In the genomic region with DNA sequence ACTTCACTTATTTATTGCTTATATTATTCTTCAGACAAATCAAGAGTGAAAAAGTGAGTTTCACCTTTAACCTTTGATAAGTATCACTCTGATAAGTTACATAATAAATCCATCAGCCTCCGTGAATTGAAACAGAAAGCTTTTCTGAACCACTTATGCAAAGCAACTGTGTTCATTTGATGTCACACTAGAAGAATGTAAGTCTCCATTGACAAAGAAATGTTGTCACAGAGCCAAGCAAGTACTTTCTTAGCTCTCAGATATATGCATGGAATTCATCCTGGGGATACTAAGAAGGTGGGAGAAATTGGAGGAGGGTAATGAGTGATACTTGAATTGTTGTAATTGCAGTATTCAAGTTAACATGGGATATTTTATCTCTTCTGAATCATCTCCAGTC, we compare ENCODE assay signal across 28 mouse cellular contexts.
DNase-seq lines count a peak whose midpoint lies in the region; ATAC-seq and TF ChIP-seq lines count a peak whose summit lies in the region.
"Had no signal": no experiment of that assay in that cellular context is flagged by ENCODE, and none has a peak within 500 bp of the region (broad histone marks: within the 10 kb centered on the region; RNA-seq: fewer than 3 reads in every experiment).

No protein-coding gene starts in this region.

- no peak overlapping the region for H3K9ac ChIP-seq in forebrain, embryonic 13.5 days
- H3K9ac ChIP-seq in forebrain, embryonic 11.5 days (ENCODE audit: low read length): no peak overlapping the region
- H3K9ac ChIP-seq in forebrain, embryonic 16.5 days (replicated peaks; ENCODE audit: low read depth, low read length): no peak overlapping the region
- H3K9ac ChIP-seq in forebrain, postnatal 0 days: no peak overlapping the region
- no peak overlapping the region for H3K9ac ChIP-seq in lung, postnatal 0 days (replicated peaks; ENCODE audit: low read depth)
- H3K9ac ChIP-seq: embryonic facial prominence, embryonic 15.5 days; heart, embryonic 13.5 days; hindbrain, embryonic 14.5 days had no signal

- no peaks in the 10 kb centered on the region for H3K36me3 ChIP-seq in forebrain, embryonic 13.5 days (ENCODE audit: poor library complexity, severe bottlenecking)
- H3K36me3 ChIP-seq in forebrain, embryonic 11.5 days (ENCODE audit: control insufficient read depth, insufficient read depth, low read length): no peaks in the 10 kb centered on the region
- H3K36me3 ChIP-seq in forebrain, embryonic 16.5 days (ENCODE audit: control insufficient read depth, insufficient read depth): no peaks in the 10 kb centered on the region
- no peaks in the 10 kb centered on the region for H3K36me3 ChIP-seq in forebrain, postnatal 0 days (ENCODE audit: insufficient read depth)
- no peaks in the 10 kb centered on the region for H3K36me3 ChIP-seq in lung, postnatal 0 days (ENCODE audit: insufficient read depth, low read length)
- H3K36me3 ChIP-seq: embryonic facial prominence, embryonic 15.5 days; heart, embryonic 10.5 days; heart, embryonic 13.5 days had no signal

- H3K4me3 ChIP-seq in forebrain, embryonic 13.5 days: no peak overlapping the region
- H3K4me3 ChIP-seq in forebrain, embryonic 11.5 days (ENCODE audit: low read depth, low read length): no peak overlapping the region
- H3K4me3 ChIP-seq in forebrain, embryonic 16.5 days (replicated peaks; ENCODE audit: low read length): no peak overlapping the region
- no peak overlapping the region for H3K4me3 ChIP-seq in forebrain, postnatal 0 days (ENCODE audit: low read depth, low read length)
- H3K4me3 ChIP-seq in lung, postnatal 0 days (ENCODE audit: low read depth, low read length): no peak overlapping the region
- H3K4me3 ChIP-seq in lung, adult 2 months (replicated peaks; ENCODE audit: extremely low read depth, low read depth, low read length): no peak overlapping the region
- H3K4me3 ChIP-seq: embryonic facial prominence, embryonic 15.5 days; heart, adult 2 months; heart, embryonic 10.5 days; heart, embryonic 13.5 days had no signal

- no peak for TF ChIP-seq CTCF in forebrain, postnatal 0 days (IDR thresholded peaks at IDR 0.05; ENCODE audit: low read depth)
- TF ChIP-seq CTCF in lung, postnatal 0 days (IDR thresholded peaks at IDR 0.05): no peak
- no peak for TF ChIP-seq CTCF in lung, adult 2 months (IDR thresholded peaks at IDR 0.05; ENCODE audit: insufficient read depth, low read length)
- no peak for TF ChIP-seq CTCF in brain, embryonic 14.5 days (IDR thresholded peaks at IDR 0.05; ENCODE audit: borderline replicate concordance, extremely low read depth, insufficient read depth, insufficient read length)

- H3K4me1 ChIP-seq in forebrain, embryonic 13.5 days: no peaks in the 10 kb centered on the region
- no peaks in the 10 kb centered on the region for H3K4me1 ChIP-seq in forebrain, embryonic 11.5 days (replicated peaks; ENCODE audit: control insufficient read depth, insufficient read depth, low read length)
- no peaks in the 10 kb centered on the region for H3K4me1 ChIP-seq in forebrain, embryonic 16.5 days (replicated peaks; ENCODE audit: control insufficient read depth, insufficient read depth, low read length)
- H3K4me1 ChIP-seq in forebrain, postnatal 0 days (ENCODE audit: insufficient read depth): no peaks in the 10 kb centered on the region
- H3K4me1 ChIP-seq in lung, postnatal 0 days (ENCODE audit: insufficient read depth, low read depth, low read length): no peaks in the 10 kb centered on the region
- no peaks in the 10 kb centered on the region for H3K4me1 ChIP-seq in lung, adult 2 months (ENCODE audit: control insufficient read depth, insufficient read depth, low read length)
- H3K4me1 ChIP-seq: embryonic facial prominence, embryonic 15.5 days; heart, embryonic 10.5 days; heart, embryonic 13.5 days had no signal

- H3K4me2 ChIP-seq in forebrain, embryonic 13.5 days: no peak overlapping the region
- H3K4me2 ChIP-seq in forebrain, embryonic 11.5 days (ENCODE audit: low read depth, low read length, severe bottlenecking): no peak overlapping the region
- no peak overlapping the region for H3K4me2 ChIP-seq in forebrain, embryonic 16.5 days (ENCODE audit: low read length)
- no peak overlapping the region for H3K4me2 ChIP-seq in forebrain, postnatal 0 days (ENCODE audit: low read depth)
- no peak overlapping the region for H3K4me2 ChIP-seq in lung, postnatal 0 days (replicated peaks; ENCODE audit: low read depth, low read length)
- H3K4me2 ChIP-seq: embryonic facial prominence, embryonic 15.5 days; heart, embryonic 13.5 days; hindbrain, embryonic 14.5 days had no signal

- H3K9me3 ChIP-seq in forebrain, embryonic 13.5 days (replicated peaks): no peaks in the 10 kb centered on the region
- no peaks in the 10 kb centered on the region for H3K9me3 ChIP-seq in forebrain, embryonic 11.5 days (ENCODE audit: control insufficient read depth, low read length)
- no peaks in the 10 kb centered on the region for H3K9me3 ChIP-seq in forebrain, embryonic 16.5 days (ENCODE audit: control insufficient read depth, low read length)
- no peaks in the 10 kb centered on the region for H3K9me3 ChIP-seq in forebrain, postnatal 0 days (ENCODE audit: low read length)
- no peaks in the 10 kb centered on the region for H3K9me3 ChIP-seq in lung, postnatal 0 days (ENCODE audit: low read length)
- H3K9me3 ChIP-seq: embryonic facial prominence, embryonic 15.5 days; heart, embryonic 10.5 days; heart, embryonic 13.5 days had no signal

- 30% methylated on average over 1 of the region's 1 CpGs for WGBS in forebrain, embryonic 13.5 days
- WGBS in forebrain, embryonic 11.5 days: 59% methylated on average over 1 of the region's 1 CpGs
- WGBS in forebrain, embryonic 16.5 days: 31% methylated on average over 1 of the region's 1 CpGs
- WGBS in forebrain, postnatal 0 days: 35% methylated on average over 1 of the region's 1 CpGs
- WGBS in lung, postnatal 0 days: 20% methylated on average over 1 of the region's 1 CpGs
- WGBS in lung, adult 2 months: 39% methylated on average over 1 of the region's 1 CpGs

- H3K27ac ChIP-seq in forebrain, embryonic 13.5 days: no peak overlapping the region
- H3K27ac ChIP-seq in forebrain, embryonic 11.5 days (ENCODE audit: low read depth, low read length): no peak overlapping the region
- no peak overlapping the region for H3K27ac ChIP-seq in forebrain, embryonic 16.5 days (ENCODE audit: low read length)
- H3K27ac ChIP-seq in forebrain, postnatal 0 days (ENCODE audit: low read depth, low read length): no peak overlapping the region
- no peak overlapping the region for H3K27ac ChIP-seq in lung, postnatal 0 days (ENCODE audit: low read length)
- H3K27ac ChIP-seq: embryonic facial prominence, embryonic 15.5 days; heart, adult 2 months; heart, embryonic 10.5 days; heart, embryonic 13.5 days; hindbrain, embryonic 14.5 days; hindbrain, postnatal 0 days had no signal

- no peak for TF ChIP-seq POLR2A in lung, adult 2 months (IDR thresholded peaks at IDR 0.05; ENCODE audit: borderline replicate concordance, extremely low read depth, low read depth, low read length)
- no peak for TF ChIP-seq POLR2A in brain, embryonic 14.5 days (IDR thresholded peaks at IDR 0.05; ENCODE audit: borderline replicate concordance, extremely low read depth, insufficient read depth, insufficient read length, poor library complexity, severe bottlenecking)

- 0 out of 2 replicates have a peak, but pooled peaks have one; percentile 30 for ATAC-seq in forebrain, embryonic 13.5 days
- no peak for ATAC-seq in forebrain, embryonic 11.5 days (replicated peaks; ENCODE audit: low FRiP score)
- ATAC-seq in forebrain, embryonic 16.5 days: peak; percentile 72; the same call in 1 of the 2 replicates
- no peak for ATAC-seq in forebrain, postnatal 0 days
- ATAC-seq in lung, postnatal 0 days: no peak
- ATAC-seq: activated CD4-positive, CD25-positive, alpha-beta regulatory T cell, adult 4 months; CD4-positive, CD25-positive, alpha-beta regulatory T cell, adult 4 months; hindbrain, postnatal 0 days; inflammation-experienced regulatory T-cells, adult 6 months; intestine, postnatal 0 days had no signal

- no peak for DNase-seq in forebrain, embryonic 11.5 days (ENCODE audit: low spot score)
- DNase-seq in forebrain, postnatal 0 days: no peak
- DNase-seq in lung, postnatal 0 days (ENCODE audit: low spot score): peak; percentile 5
- DNase-seq in lung, adult 2 months: no peak
- peak; percentile 71 for DNase-seq in brain, embryonic 14.5 days (ENCODE audit: low read depth)
- DNase-seq in retina, postnatal 1 day: no peak
- DNase-seq: adrenal gland, adult 8-10 months; adrenal gland, postnatal 25 days; cerebellum, adult 18-20 months; cerebellum, adult 9-10 months; cerebellum, postnatal 14 days; embryo, embryonic 11 days; gastrocnemius, postnatal 10 days; gastrocnemius, postnatal 36 days; heart, adult 2 months; heart, postnatal 14 days; heart, postnatal 4 days had no signal

- TF ChIP-seq EP300 in lung, postnatal 0 days (IDR thresholded peaks at IDR 0.05): no peak

- no peaks in the 10 kb centered on the region for H3K27me3 ChIP-seq in forebrain, embryonic 13.5 days
- no peaks in the 10 kb centered on the region for H3K27me3 ChIP-seq in forebrain, embryonic 11.5 days (ENCODE audit: control insufficient read depth, insufficient read depth, low read length)
- no peaks in the 10 kb centered on the region for H3K27me3 ChIP-seq in forebrain, embryonic 16.5 days (replicated peaks; ENCODE audit: control insufficient read depth, insufficient read depth, low read length)
- no peaks in the 10 kb centered on the region for H3K27me3 ChIP-seq in forebrain, postnatal 0 days (ENCODE audit: insufficient read depth, low read length)
- no peaks in the 10 kb centered on the region for H3K27me3 ChIP-seq in lung, postnatal 0 days (replicated peaks; ENCODE audit: insufficient read depth, low read length)
- H3K27me3 ChIP-seq: embryonic facial prominence, embryonic 15.5 days; heart, embryonic 13.5 days had no signal

Comparison
In these comparisons a context has a peak if more than half of its experiments do, and no peak if none do; other contexts are left out.
1. ATAC-seq: peak in forebrain, embryonic 13.5 days (single experiment) and forebrain, embryonic 16.5 days (single experiment); none in forebrain, embryonic 11.5 days (single experiment), forebrain, postnatal 0 days (single experiment) and lung, postnatal 0 days (single experiment).
2. DNase-seq: peak in lung, postnatal 0 days (single experiment) and brain, embryonic 14.5 days (single experiment); none in forebrain, embryonic 11.5 days (single experiment), forebrain, postnatal 0 days (single experiment), lung, adult 2 months (single experiment) and retina, postnatal 1 day (single experiment).